Mouse (Mus musculus): ENCODE results near the gene Agbl1.

The Agbl1 gene

DNA sequence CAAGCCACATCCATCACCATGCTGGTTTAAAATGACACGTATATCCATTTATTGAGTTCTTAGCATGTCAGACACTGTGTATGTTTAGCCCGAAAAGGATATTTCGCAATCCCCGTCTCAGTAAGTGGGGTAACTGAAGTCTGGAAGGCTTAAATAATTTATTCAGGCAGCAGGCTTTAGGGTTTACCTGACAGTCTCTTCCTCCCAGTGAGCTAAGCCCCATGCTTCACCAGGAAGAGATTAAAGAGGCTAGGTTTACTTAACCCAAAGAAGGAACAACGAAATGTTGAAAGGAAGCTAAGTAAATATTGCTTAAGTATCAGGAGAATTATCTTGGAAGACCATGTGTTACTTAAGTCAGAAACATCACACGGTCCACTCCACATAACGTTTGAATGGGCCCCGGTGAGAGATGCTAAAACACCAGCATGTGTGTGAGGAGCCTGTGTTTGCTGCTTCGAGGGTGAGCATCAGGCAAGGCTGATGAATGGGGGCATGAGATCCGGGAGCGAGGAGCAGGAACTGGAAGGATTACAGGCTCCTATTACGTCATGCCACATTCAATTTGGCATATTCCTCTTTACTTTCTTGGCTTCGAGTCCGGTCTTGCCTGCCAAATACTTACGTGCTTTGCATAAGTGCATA, 162.7 kb downstream of the Agbl1 start:
- DNase-seq (ENCODE audit: low spot score) = no peak

DNA sequence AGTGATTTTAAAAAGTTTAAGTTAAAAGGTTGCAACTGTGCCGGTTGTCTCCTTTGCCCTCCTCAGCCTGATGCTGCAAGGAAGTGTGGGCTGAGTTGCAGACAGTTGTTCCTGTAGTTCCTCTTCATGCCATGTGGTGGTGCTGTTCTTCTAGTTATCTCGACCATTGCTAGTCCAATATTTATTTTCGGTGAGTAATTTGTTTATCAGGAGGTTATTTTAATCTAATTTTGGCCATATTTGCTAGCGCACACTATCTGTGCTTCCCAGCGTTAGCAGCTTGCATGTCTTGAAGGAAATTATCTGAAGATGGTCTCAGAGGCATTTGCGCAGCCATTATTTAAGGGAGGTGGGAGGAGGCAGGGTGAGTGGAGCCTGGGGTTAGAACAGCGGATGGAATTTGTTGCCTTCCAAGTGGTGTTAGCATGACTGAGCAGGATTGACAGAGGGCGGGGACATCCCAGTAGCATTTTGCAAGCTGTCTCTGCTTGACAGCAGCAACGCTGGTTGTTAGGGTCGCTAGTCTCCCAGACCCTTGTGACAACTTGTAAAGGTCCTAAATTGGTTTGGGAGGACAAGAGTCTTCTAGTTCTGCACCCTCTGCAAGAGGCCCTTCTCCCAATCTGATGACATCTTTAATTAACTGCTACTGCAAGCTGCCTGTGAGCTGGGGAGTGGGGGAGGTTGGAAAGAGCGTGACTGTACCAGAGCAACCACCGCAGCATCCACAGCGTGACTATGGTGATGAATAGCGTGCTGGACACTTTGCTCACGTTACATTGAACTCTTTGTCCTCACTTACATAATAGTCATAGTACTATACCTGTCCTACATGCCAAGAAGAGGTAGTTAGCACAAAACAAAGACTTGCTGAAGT, 163.5 kb downstream of the Agbl1 start:
- peak; percentile 68 for DNase-seq (ENCODE audit: low spot score)

DNA sequence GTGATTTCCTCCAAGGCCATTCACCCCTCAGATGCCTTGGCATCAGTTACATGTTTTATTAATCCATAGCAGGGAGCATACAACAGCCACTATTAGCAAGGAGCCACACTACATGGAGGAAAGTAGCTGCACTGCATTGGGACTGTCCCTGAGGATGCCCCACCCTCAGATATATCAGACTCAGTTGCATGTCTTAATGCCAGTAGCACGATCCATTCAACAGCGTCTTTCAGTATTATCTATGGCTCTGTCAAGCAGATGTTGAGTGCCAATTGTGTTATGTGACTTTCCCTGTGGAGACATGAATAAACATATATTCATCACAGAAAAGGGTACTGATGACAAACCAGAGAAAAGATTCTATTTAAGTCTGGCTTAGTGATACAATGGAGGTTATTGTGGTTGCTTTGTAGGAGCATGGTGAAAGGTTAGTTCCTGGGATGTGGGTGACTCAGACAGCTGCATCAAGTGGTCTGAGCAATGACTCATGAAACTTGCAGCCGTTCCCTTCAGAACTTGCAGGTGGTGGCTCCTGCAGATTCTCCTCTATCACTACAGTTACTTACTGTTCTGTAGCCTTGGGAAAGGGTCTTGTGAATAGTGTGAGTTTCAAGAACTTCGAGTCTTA, 178.4 kb downstream of the Agbl1 start:
- no peak for DNase-seq (ENCODE audit: low spot score)

DNA sequence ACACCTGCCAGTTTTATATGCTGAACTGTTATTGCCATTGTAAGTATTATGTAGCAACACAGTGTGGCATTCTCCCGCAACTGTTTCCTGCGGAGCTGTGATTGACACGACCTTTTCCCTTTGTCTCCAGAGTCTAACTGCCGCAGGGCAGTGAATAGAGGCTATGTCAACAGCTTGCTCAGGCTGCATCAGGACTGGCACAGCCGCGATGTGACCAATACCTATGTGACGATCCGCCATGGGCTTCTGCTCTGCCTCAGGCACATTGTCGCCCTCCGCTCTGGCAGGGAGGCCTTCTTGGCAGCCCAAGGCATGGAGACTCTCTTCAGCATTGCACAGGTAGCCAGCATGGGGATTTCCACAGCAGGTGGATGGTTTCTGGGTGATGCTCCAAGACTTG, 179.3 kb downstream of the Agbl1 start:
- no peak for DNase-seq (ENCODE audit: low spot score)

DNA sequence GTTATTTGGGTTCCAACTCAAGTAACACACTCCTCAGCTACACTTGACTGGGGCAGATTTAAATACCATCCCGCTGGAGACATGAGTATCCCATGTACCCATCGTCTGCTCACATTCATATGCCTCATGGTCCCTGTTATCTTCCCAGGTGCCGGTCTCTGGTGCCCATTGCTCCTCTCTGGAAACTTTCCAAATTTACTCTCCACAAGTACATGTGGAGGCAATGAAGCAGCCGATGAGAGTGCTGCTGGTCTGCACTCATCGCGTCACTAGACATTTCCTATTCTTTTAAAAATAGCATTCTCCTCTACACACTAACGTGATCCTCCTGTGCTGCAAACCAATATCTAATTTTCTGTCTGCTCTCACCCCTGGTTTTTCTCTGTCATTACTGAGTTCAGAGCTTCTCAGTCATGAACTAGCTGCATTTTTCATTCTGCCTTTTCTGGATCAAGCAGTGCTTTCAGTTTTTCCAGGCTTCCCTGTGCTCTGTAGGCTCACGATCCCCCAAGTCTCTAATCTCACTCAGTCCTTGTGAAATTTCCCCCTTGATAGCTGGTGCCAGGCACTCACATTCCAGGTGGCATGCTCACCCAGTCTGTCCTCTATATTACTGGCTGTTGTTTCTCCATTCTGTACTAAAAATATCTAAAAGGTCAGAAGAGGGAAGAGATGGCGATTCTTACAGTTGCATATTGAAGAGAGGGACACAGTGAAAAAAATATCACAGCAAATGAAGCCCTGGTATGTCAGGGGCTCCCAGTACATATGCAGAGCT, 180.9 kb downstream of the Agbl1 start:
- DNase-seq (ENCODE audit: low spot score) = no peak

DNA sequence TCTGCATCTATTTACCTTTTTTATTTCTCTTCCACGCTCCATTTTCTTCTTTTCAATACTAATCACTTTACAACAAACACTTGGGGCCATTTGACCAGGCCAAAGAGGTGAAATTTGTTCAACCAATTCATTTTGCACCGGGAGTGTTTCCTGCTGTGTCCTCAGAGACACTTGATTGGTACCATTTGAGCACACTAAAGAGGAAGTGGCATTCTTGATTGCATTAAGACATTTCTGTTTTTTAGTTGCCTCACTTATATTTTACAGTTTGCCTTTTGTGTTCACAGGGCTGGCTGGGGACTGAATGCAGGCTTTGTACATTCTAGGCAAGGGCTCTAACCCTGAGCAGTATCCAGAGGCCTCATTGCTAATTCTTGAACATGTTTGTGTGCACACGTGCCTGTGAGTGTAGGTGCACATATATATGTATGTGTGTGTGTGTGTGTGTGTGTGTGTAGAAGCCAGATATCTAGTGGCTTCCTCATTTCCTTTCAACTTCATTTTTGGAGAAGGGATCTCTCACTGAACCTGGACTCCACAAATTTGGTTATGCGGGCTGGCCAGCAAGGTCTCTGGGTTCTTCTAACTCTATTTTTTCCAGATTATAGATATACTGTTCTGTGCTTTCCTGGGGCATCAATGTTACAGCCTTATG, 182.4 kb downstream of the Agbl1 start:
- no peak for DNase-seq (ENCODE audit: low spot score)

DNA sequence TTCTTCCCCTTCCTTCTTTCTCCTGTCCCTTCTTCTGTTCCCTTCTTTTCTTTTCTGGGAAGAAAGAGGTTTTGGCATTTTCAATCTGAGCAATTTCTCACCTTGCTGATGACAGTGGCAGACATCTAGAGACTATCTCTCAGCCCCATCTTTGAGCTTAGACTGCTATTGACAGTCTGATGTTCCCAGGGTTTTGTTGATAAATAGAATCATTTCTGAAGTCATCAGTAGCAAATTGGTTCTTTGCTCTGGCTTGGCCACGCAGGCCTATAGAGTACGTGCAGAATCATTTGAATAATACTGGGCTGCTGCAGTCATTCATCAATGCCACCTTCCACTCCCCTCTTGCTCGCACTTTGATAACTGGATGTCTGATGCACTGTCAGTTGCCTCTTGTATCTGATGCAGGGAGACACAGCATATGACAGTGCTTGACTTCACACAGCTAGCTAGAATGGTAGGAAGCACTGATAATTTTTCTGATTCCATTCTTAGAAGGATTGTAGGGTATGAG, 186.5 kb downstream of the Agbl1 start:
- DNase-seq (ENCODE audit: low spot score) = no peak

DNA sequence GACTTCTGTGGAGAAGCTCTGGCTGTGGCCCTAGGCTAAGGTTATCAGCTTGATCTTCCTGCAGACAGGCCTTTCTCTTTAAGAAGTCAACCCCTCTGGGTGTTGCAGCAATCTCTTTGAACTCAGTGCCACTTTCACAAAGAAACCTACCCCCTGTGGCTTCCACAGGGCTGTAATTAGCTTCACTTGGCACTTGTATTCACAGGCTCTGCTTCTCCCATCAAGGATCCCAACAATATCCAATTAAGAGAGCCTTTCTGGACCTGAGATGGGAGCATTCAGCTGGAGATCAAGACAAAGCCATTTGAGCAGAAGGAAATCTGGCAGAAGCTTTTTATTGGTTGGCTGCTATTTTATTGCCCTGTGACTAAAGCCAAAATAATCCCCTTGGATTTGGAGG, 208.9 kb downstream of the Agbl1 start:
- DNase-seq (ENCODE audit: low spot score) = no peak

DNA sequence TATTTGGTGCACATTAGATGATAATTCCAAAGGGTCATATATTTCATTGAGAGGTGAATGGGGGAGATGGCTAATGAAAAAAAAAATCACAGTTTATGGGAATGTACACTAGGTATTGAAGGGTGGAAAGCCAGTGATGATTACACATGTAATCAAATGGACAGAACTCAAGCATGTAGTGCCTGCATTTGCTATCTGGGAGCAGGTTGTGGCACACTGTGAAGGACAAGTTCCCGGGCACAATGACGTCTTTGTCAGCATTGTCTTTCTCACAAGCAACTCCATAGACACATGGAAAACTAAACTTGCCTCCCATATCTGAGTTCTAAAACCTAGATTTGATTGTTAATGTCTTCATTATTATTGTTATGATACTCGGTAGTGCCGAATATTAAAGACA, 209.3 kb downstream of the Agbl1 start:
- DNase-seq (ENCODE audit: low spot score) = no peak

DNA sequence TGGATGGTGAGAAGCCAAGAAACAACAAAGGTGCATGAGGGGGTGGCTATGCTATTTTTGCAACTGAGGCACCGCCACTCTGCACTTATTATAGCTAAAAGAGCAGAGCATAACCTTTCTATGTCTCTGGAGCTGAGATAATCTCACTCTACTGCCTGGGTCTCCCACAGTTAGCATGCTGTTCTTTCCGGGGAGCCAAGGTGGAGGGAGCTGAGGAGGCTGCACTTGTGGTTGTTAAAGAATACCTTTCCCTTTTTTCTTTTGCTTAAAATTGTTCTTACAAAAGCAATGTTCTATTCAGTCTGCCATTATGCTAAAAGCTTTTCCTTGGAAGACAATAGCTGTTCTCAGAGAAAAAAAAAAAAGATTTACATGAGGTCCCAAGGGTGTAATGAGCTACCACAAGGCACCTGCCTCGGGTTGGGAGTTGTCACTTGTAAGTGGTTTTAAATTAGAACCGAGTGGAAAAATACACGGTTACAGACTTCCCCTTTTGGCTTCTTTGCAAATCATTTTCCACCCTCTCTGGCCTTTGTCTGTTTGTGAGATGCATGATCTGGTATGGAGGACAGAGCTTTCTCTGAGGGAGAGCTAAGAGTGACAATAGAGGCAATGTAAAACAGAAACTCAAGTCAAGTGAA, 232.8 kb downstream of the Agbl1 start:
- DNase-seq (ENCODE audit: low spot score) = no peak

DNA sequence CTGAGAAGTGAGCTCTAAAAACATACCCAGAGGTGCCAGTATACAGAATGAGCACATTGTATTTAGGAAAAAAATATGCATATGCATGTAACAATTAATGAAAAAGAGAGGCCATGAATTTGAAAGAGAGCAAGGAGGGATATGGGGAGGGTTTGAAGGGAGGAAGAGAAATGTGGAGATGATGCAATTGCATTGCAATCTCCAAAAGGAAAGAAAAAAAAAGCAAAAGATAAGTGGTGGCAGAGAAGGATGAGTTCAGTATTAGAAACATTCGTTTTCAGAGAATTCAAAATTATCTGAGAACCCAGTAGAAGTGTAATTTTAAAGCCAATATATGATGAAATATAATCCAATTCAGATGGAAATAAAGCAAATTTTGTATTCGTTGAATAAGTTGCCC, 236.7 kb downstream of the Agbl1 start:
- no peak for DNase-seq (ENCODE audit: low spot score)

DNA sequence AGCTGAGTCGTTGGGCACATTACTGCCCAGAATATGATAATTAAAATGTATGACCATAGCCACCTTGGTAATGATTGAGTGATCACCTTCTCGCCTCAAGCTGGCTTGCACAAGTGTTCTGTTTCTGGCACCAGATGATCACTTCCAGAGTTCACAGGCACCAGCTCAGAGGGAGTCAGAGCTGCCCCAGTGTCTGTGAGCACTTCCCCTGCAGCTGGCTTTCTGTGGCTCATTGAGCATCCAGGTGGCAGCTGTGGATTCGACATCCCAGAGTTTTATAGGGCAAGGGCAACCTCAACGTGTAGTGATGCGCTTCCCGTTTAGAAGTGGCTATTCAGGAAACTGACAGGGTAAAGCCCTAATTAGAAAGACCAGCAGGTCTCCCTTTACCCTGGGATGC, 244.5 kb downstream of the Agbl1 start:
- DNase-seq (ENCODE audit: low spot score) = no peak

DNA sequence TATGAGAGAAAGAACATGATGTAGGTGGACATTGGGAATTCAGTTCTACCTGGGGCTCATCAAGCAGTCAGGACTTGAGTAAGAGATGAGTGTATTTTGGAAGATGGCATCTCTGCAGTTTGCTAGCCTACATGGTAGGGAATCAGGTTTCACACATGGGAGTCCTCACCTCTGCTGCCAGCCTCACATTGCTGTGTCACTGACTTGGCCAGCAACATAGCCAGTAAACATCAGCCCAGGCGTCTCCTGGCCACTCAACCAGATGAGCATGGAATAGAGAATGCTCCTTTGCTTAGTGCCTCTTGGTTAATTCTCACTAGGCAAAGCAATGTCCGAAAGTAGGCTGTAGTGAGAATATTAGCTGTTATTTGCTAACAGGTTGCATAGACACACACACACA, 255.9 kb downstream of the Agbl1 start:
- no peak for DNase-seq (ENCODE audit: low spot score)

DNA sequence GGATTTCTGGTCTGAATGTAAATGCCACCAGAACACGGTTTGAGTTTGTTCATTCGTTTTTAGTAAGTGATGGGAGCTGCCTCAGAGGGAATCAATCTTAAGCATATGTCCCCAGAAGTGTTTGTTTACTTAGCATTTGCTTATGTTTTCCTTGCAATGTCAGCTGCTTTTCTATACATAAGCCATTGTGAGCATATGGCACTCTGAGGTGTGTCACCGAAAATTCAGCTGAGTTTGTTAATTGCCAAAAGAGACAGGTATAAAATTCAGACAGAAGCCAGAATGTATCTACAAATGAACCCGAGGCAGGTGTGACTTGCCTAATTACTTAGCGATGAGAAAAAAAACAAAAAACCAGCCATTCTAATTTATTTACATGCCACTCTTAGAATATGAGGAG, 257.8 kb downstream of the Agbl1 start:
- no peak for DNase-seq (ENCODE audit: low spot score)

DNA sequence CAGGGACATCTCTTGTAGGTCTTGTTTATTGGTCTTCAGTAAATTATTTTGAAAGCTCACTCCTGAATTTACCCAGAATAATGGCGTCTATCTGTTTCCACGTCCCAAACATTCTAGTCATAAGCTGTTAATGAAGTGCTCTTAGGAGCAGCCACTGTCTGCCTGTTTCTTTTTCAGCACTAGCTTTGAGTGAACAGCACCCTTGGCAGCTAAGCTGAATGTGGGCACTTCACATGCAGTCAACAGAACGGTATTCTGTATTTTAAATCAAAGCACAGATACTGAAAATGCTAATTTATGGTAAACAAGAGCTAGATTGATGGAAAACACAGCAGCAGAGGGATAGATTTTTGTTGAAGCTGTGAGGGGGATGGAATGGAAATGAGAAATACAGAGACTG, 294.6 kb downstream of the Agbl1 start:
- no peak for DNase-seq (ENCODE audit: low spot score)

DNA sequence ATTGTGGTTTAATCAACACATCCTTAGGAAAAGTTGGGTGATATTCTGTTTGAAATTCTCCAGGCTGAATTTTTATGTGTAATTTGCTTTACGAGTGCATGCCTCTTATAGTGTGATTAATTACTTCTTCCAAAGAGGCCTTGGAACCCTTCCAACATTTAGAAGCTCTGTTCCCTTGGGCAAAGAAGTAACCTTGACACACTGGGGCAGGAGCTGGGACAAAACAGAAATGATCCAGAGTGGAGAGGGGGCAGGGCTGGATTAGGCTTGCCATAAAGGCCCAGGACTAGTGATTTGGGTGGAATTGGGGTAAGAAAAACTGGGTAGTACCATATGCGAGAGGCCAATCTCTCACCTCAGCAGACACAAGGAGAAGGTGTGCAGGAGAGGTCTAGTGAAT, 316.8 kb downstream of the Agbl1 start:
- DNase-seq (ENCODE audit: low spot score) = no peak

DNA sequence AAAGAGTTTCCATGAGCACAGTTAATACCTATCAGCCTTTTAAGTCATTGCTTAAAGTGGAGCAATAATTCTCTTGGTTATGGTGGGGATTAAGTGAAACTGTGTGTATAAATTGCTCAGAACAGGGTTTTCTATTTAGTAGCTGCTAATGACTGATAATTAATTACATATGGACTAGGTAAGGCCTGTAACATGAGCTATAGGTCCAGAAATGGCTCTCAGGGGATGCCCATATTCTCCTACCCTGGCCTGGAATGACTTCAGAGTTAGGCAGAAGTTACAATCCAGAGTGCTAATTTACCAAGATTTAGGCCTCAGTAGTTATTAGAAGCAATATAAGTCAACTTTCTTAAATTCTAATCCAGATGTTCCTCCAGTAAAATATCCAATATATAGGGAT, 317.6 kb downstream of the Agbl1 start:
- no peak for DNase-seq (ENCODE audit: low spot score)

DNA sequence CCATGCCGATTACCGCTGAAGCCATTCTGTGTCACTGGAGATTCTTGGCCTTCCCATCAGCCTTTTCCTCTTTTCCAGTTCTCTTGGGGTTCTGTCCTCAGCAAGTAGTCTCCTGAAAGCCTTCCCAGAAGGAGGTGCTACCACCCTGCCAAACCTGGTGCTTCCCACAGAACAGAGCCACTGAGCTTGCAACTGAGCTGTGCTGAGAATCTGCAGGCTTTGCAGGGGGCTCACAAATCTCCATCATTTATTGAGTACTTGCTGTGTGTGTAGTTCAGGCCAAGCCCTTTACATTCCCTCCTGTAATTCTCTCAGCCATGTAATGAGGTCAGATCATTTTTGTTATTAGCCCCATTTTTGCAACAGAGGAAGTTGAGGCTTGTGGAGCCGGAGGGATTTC, 322.2 kb downstream of the Agbl1 start:
- no peak for DNase-seq (ENCODE audit: low spot score)

DNA sequence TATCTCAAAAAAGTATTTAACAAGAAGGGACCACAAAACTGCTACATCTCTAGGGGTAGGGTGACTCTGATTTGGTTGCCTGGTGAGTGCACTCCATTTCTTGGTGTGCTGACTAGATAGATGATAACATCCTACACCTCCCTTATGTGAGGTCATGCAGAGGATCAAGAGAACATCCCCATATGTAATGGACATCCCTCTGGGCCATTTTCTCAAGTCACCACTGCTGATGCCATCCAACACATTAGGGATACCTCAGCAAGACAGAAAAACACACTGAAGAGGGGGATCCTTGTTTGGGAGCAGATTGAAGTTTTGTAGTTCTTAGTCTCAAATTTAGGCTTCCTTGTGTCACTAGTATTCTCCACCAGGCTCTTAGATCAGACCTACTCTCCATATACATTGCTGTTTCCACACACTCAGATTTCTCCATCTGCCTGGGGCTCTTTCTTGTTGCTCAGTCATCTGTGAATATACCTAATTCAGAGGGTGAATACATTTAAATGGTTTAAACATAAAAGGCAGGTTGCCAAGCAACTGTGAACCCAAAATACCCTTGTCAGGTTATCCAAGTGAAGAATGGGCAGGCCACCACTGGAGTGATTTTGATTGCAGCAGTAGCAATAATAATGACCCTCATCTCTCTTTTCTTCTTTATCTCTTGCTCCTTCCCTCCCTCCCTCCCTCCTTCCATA, 331.0 kb downstream of the Agbl1 start:
- no peak for DNase-seq (ENCODE audit: low spot score)

DNA sequence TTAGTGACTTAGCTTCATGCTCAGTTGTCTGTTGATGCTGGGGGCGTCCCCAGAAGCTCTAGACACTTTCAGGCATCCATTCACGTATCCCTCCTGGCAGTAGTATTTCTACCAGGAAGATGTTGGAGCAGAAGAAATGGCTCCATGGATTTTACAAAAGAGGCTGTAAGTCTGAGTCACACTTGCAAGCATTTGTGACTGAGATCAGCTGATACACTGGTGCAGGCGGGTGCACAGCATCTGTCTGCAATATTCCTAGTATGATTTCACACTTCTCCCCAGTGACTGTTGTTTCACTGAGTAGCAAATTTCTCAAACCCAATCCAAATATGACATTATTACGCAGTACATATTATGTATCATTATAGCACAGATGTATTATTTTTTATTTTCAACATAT, 332.8 kb downstream of the Agbl1 start:
- no peak for DNase-seq (ENCODE audit: low spot score)

Data from urinary bladder, postnatal 14 days (tissue).